Mouse (Mus musculus): ENCODE results near the gene Zcchc24.
A peak's percentile ranks its signal among the peaks of the same experiment; 100 is the strongest.

Zcchc24 gene

GRCm38 (mm10) chr14:25747996-25748756 lies 20.7 kb downstream of the Zcchc24 start:
- no peak for DNase-seq (ENCODE audit: low spot score in 2 of 2)

GRCm38 (mm10) chr14:25746971-25747945 lies 21.6 kb downstream of the Zcchc24 start:
- peak; percentile 31 to 57 for DNase-seq (ENCODE audit: low spot score in 2 of 2)

- no peak for DNase-seq (ENCODE audit: low spot score in 2 of 2)
Observed at GRCm38 (mm10) chr14:25746371-25746770, 22.5 kb downstream of the Zcchc24 start.

GRCm38 (mm10) chr14:25745365-25746184 lies 23.3 kb downstream of the Zcchc24 start:
- DNase-seq (ENCODE audit: low spot score in 2 of 2), result no peak

- no peak for DNase-seq (ENCODE audit: low spot score in 2 of 2)
Observed at GRCm38 (mm10) chr14:25742943-25743342, 25.9 kb downstream of the Zcchc24 start.

GRCm38 (mm10) chr14:25741840-25742367 lies 26.9 kb downstream of the Zcchc24 start:
- DNase-seq (ENCODE audit: low spot score in 2 of 2), result no peak

- no peak for DNase-seq (ENCODE audit: low spot score in 2 of 2)
Observed at GRCm38 (mm10) chr14:25741211-25741610, 27.6 kb downstream of the Zcchc24 start.

GRCm38 (mm10) chr14:25739957-25740565 lies 28.8 kb downstream of the Zcchc24 start:
- DNase-seq (ENCODE audit: low spot score in 2 of 2), result no peak

GRCm38 (mm10) chr14:25738591-25739001 lies 30.2 kb downstream of the Zcchc24 start:
- DNase-seq (ENCODE audit: low spot score in 2 of 2), result no peak

- DNase-seq (ENCODE audit: low spot score in 2 of 2), result no peak
Observed at GRCm38 (mm10) chr14:25736589-25736988, 32.2 kb downstream of the Zcchc24 start.

GRCm38 (mm10) chr14:25736140-25736539 lies 32.7 kb downstream of the Zcchc24 start:
- no peak for DNase-seq (ENCODE audit: low spot score in 2 of 2)

GRCm38 (mm10) chr14:25734736-25735716 lies 33.8 kb downstream of the Zcchc24 start:
- DNase-seq (ENCODE audit: low spot score in 2 of 2), result no peak

- no peak for DNase-seq (ENCODE audit: low spot score in 2 of 2)
Observed at GRCm38 (mm10) chr14:25727149-25727510, 41.7 kb downstream of the Zcchc24 start.

GRCm38 (mm10) chr14:25726226-25727148 lies 42.4 kb downstream of the Zcchc24 start:
- peak in 1 of 2 experiments; percentile 56 for DNase-seq (ENCODE audit: low spot score in 2 of 2)

- DNase-seq (ENCODE audit: low spot score in 2 of 2), result no peak
Observed at GRCm38 (mm10) chr14:25725690-25726089, 43.1 kb downstream of the Zcchc24 start.

- DNase-seq (ENCODE audit: low spot score in 2 of 2), result no peak
Observed at GRCm38 (mm10) chr14:25725032-25725497, 43.8 kb downstream of the Zcchc24 start.

GRCm38 (mm10) chr14:25720962-25721707 lies 47.7 kb downstream of the Zcchc24 start:
- no peak for DNase-seq (ENCODE audit: low spot score in 2 of 2)

GRCm38 (mm10) chr14:25719371-25719770 lies 49.5 kb downstream of the Zcchc24 start:
- peak; percentile 33 to 52 for DNase-seq (ENCODE audit: low spot score in 2 of 2)
